Comparison of ENCODE assay signal across 11 mouse cellular contexts in genomic region chr13:92696491-92696939, GRCm38 (mm10).
DNase-seq lines count a peak whose midpoint lies in the region; ATAC-seq lines count a peak whose summit lies in the region.
"Had no signal": no experiment of that assay in that cellular context is flagged by ENCODE, and none has a peak within 500 bp of the region (broad histone marks: within the 10 kb centered on the region; RNA-seq: fewer than 3 reads in every experiment).

No protein-coding gene starts in this region.

- H3K27me3 ChIP-seq in hindbrain, embryonic 14.5 days (ENCODE audit: control insufficient read depth, insufficient read depth, low read length), result no peaks in the 10 kb centered on the region
- H3K27me3 ChIP-seq: embryonic facial prominence, embryonic 12.5 days; liver, embryonic 13.5 days had no signal

- 0 out of 2 replicates have a peak, but pooled peaks cover 5% of the 10 kb centered on the region for H3K4me1 ChIP-seq in hindbrain, embryonic 14.5 days (replicated peaks; ENCODE audit: control insufficient read depth, insufficient read depth, low read length)
- H3K4me1 ChIP-seq: embryonic facial prominence, embryonic 12.5 days; liver, embryonic 13.5 days had no signal

- DNase-seq in layer of hippocampus, adult 11-12 months (ENCODE audit: low spot score), result peak; percentile 45
- DNase-seq in layer of hippocampus, postnatal 25 days (ENCODE audit: extremely low spot score in 1 of 2, low spot score in 1 of 2), result no peak
- peak; percentile 63 for DNase-seq in hindbrain, embryonic 14.5 days (ENCODE audit: low spot score)
- DNase-seq in layer of hippocampus, postnatal 36 days, result peak; percentile 45 to 52
- peak; percentile 10 for DNase-seq in retina, embryonic 14.5 days (ENCODE audit: low spot score)
- no peak for DNase-seq in spleen, postnatal 36 days (ENCODE audit: low spot score in 2 of 2)
- DNase-seq in kidney, postnatal 25 days, result no peak
- no peak for DNase-seq in gastrocnemius, postnatal 4 days (ENCODE audit: low spot score in 2 of 2)
- DNase-seq: kidney, postnatal 4 days; liver, embryonic 13.5 days had no signal

- 20% methylated on average over 5 of the region's 5 CpGs for WGBS in hindbrain, embryonic 14.5 days

- no peaks in the 10 kb centered on the region for H3K9me3 ChIP-seq in hindbrain, embryonic 14.5 days (ENCODE audit: control insufficient read depth, low read length)
- H3K9me3 ChIP-seq: embryonic facial prominence, embryonic 12.5 days; liver, embryonic 13.5 days had no signal

- no peak overlapping the region for H3K9ac ChIP-seq in hindbrain, embryonic 14.5 days
- H3K9ac ChIP-seq: embryonic facial prominence, embryonic 12.5 days; liver, embryonic 13.5 days had no signal

- ATAC-seq in hindbrain, embryonic 14.5 days (ENCODE audit: low FRiP score), result peak; percentile 85

- H3K4me3 ChIP-seq in hindbrain, embryonic 14.5 days (replicated peaks; ENCODE audit: low read length), result no peak overlapping the region
- H3K4me3 ChIP-seq: embryonic facial prominence, embryonic 12.5 days; liver, embryonic 13.5 days had no signal

- H3K27ac ChIP-seq in hindbrain, embryonic 14.5 days, result peak overlapping the region; percentile 10; the same call in 1 of the 2 replicates
- H3K27ac ChIP-seq: embryonic facial prominence, embryonic 12.5 days; liver, embryonic 13.5 days had no signal

- no peak overlapping the region for H3K4me2 ChIP-seq in hindbrain, embryonic 14.5 days (replicated peaks)
- H3K4me2 ChIP-seq: embryonic facial prominence, embryonic 12.5 days; liver, embryonic 13.5 days had no signal

- peaks cover 8% of the 10 kb centered on the region for H3K36me3 ChIP-seq in hindbrain, embryonic 14.5 days (replicated peaks; ENCODE audit: control insufficient read depth, insufficient read depth)
- H3K36me3 ChIP-seq: embryonic facial prominence, embryonic 12.5 days had no signal

Comparison
In these comparisons a context has a peak if more than half of its experiments do, and no peak if none do; other contexts are left out.
1. DNase-seq: peak in layer of hippocampus, adult 11-12 months (single experiment), hindbrain, embryonic 14.5 days (single experiment), layer of hippocampus, postnatal 36 days (2 of 2) and retina, embryonic 14.5 days (single experiment); none in layer of hippocampus, postnatal 25 days (0 of 2), spleen, postnatal 36 days (0 of 2), kidney, postnatal 25 days (0 of 2) and gastrocnemius, postnatal 4 days (0 of 2).